Mouse (Mus musculus) brain, adult 2 months (tissue): ENCODE measurements around the gene Ap1s3.
A peak's percentile ranks its signal among the peaks of the same experiment; 100 is the strongest.

ENCODE experiments used
- DNase-seq: peaks from one replicate; pipeline ENCODE4 v3.0.0; 2011; ENCODE audit warnings: low read depth, low spot score

Gene Ap1s3

GRCm38 (mm10) chr1:79598385-79599178 lies 73.2 kb downstream of the Ap1s3 start:
- DNase-seq, result peak; percentile 36

GRCm38 (mm10) chr1:79592721-79593277 lies 79.0 kb downstream of the Ap1s3 start:
- DNase-seq, result no peak

- no peak for DNase-seq
Measured at GRCm38 (mm10) chr1:79591091-79591490, 80.7 kb downstream of the Ap1s3 start.

GRCm38 (mm10) chr1:79589971-79590763 lies 81.6 kb downstream of the Ap1s3 start:
- DNase-seq, result peak; percentile 31

- no peak for DNase-seq
Measured at GRCm38 (mm10) chr1:79589424-79589823, 82.3 kb downstream of the Ap1s3 start.

- peak; percentile 98 for DNase-seq
Measured at GRCm38 (mm10) chr1:79581136-79581679, 90.6 kb downstream of the Ap1s3 start.

GRCm38 (mm10) chr1:79577357-79577756 lies 94.4 kb downstream of the Ap1s3 start:
- DNase-seq, result peak; percentile 14

GRCm38 (mm10) chr1:79571912-79572311 lies 99.9 kb downstream of the Ap1s3 start:
- DNase-seq, result no peak

- DNase-seq, result no peak
Measured at GRCm38 (mm10) chr1:79571126-79571525, 100.6 kb downstream of the Ap1s3 start.

- no peak for DNase-seq
Measured at GRCm38 (mm10) chr1:79561186-79561585, 110.6 kb downstream of the Ap1s3 start.
